Mouse (Mus musculus): ENCODE measurements around the gene Dll1.

Gene Dll1

DNA sequence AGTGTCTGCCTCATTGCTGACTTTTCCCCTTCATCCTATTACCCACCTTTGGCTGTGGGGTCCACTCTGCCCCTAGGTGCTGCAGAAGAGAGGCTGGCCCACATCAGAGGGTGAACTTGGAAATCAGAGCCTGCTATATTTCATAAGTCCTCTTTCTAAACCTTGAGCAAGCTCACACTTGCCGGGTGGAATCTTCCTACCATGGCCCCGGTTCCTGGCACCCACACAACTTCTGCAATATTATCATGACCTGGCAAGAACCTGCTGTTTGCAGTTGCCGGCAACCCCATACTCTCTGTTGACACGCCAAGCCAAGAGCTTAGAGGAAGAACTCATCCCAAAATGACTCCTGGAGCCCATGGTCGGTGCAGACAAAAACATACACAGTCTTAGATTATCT is 49.6 kb downstream of the Dll1 start:
- DNase-seq (ENCODE audit: low read depth), result no peak

- no peak for DNase-seq (ENCODE audit: low read depth)
These were observed 50.5 kb downstream of the Dll1 start for GRCm38 (mm10) chr17:15325976-15326842.

DNA sequence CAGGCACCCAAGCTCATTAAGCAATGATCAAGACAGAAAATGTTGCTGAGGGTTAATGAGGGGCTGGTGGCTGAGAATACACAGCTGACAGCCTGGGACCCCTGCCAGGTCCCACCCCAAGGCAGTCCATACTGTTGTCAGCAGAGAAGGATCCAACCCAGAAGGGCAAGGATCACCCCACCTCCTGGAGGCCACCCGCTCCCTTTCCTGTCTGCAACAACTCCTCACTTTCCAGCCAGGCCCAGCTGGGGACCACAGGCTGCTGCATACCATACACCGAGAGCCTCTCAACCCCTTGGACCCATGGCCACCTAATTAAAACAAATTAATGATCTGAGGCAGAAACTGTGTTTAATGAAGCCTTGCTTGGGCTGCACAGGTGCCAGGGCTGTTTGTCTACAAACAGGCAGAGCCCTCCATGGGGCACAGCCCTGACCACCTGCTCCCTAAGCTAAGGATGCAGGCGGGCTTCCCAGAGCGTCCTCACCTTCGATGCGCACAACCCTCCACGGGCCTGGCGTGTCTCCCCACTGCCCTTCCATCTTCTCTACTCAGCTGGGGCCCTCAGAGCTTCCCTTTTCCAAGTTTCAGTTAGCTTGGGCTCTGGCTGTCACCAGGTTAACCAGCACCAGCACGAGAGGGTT is 53.4 kb downstream of the Dll1 start:
- DNase-seq (ENCODE audit: low read depth), result no peak

Measured in c-Kit-positive CD71-negative TER-119-negative erythroid progenitor cells, embryonic 14.5 days (primary cell).